Mouse (Mus musculus): ENCODE measurements at regions not wholly inside any gene's neighbourhood (a gene's known extent, or its start where the extent isn't known, plus 50 kb on each side); places are given as distances from the start of the nearest gene placed in this dataset.

DNA sequence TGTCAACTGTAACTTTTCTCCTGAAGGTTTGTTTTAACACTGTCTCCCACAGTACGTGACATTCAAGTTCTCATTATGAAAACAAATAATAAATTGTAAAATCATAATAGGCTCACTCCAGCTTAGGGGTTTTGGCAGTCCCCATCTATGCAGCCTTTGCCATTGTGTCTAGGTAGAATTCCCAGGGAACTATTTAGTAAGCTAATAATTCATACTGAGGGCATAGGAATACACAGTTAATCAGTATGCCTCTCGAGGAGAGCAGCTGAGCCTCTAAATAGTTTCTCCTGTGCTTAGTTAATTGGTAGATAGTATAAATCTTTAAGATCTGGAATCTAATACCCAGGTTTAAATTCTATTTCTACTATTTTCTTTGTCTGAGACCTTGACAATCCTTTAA lies 191.7 kb downstream of the Tprg start:
- TF ChIP-seq POLR2A (IDR thresholded peaks at IDR 0.05; ENCODE audit: insufficient read depth, low read length) (no peak), CTCF (IDR thresholded peaks at IDR 0.05; ENCODE audit: low read depth, low read length) (no peak), EP300 (IDR thresholded peaks at IDR 0.05; ENCODE audit: insufficient read depth, low read depth, low read length) (no peak)
